Mouse (Mus musculus) heart, embryonic 16.5 days (tissue): ENCODE data around the gene Slc25a51. TPM values are rescaled to one million over a fixed set of nuclear protein-coding genes. Genes with fewer than 3 reads are reported as not detected.

Experiments used
- ATAC-seq: fragments of 200-750 bp; cut with Nextera tagmentation; replicated peaks from 2 replicates; pipeline ENCODE4 v1.8.0; 2017; ENCODE audit warnings: moderate number of reproducible peaks; ENCODE audit not compliant: insufficient read depth, low FRiP score; ENCODE audit errors: extremely low read depth
- H3K27ac ChIP-seq: fragments of 300-500 bp; sonication (generic); 2 replicates; pipeline ENCODE4 v1.5.1; 2014; ENCODE audit warnings: mild to moderate bottlenecking, low read length, control low read depth, moderate library complexity
- H3K27me3 ChIP-seq: fragments of 300-500 bp; sonication (generic); 2 replicates; pipeline ENCODE4 v1.6.1; 2014; ENCODE audit warnings: low read length, mixed read lengths; ENCODE audit not compliant: control insufficient read depth, insufficient read depth
- H3K36me3 ChIP-seq: fragments of 300-500 bp; sonication (generic); 2 replicates; pipeline ENCODE4 v1.6.1; 2014; ENCODE audit not compliant: control insufficient read depth, insufficient read depth
- H3K4me1 ChIP-seq: fragments of 300-500 bp; sonication (generic); 2 replicates; pipeline ENCODE4 v1.6.1; 2014; ENCODE audit warnings: low read length, mixed read lengths; ENCODE audit not compliant: control insufficient read depth, insufficient read depth
- H3K4me2 ChIP-seq: fragments of 300-500 bp; sonication (generic); 2 replicates; pipeline ENCODE4 v1.6.1; 2014; ENCODE audit warnings: low read depth, mild to moderate bottlenecking, control low read depth, low read length
- H3K4me3 ChIP-seq: fragments of 300-500 bp; sonication (generic); 2 replicates; pipeline ENCODE4 v1.5.1; 2014; ENCODE audit warnings: mild to moderate bottlenecking, control low read depth, low read length
- H3K9ac ChIP-seq: fragments of 300-500 bp; sonication (generic); 2 replicates; pipeline ENCODE4 v1.6.1; 2014; ENCODE audit warnings: low read length, control low read depth
- H3K9me3 ChIP-seq: fragments of 300-500 bp; sonication (generic); replicated peaks from 2 replicates; pipeline ENCODE4 v1.6.1; 2016; ENCODE audit warnings: low read length; ENCODE audit not compliant: control insufficient read depth
- WGBS: fragments of 180-500 bp; shearing (Covaris S2); extraction: QIAGEN DNeasy Blood & Tissue Kit; methylation state at CpG from one replicate; pipeline ENCODE4 v1.1.7; 2014; 5-methylcytosine and 5-hydroxymethylcytosine counted together
- polyA plus RNA-seq: library from polyadenylated mRNA; unstranded; fragments of >200 nt; fragmentation: Nextera tagmentation; extraction: Ambion mirVana; gene quantifications from 2 replicates; pipeline ENCODE4 v1.2.1, GENCODE M21; 2015

The Slc25a51 gene
- polyA plus RNA-seq, 1 experiment from 2014 or later: 75.9 TPM

GRCm38 (mm10) chr4:45444813-45445212, 36.2 kb upstream of the Slc25a51 start:
- Histone ChIP-seq H3K4me2 (0 out of 2 replicates have a peak overlapping the region, but pooled peaks have one; percentile 11), H3K27me3 (no peaks in the 10 kb centered on the region), H3K4me3 (no peak overlapping the region), H3K36me3 (peaks cover 7% of the 10 kb centered on the region; the same call in 1 of the 2 replicates), H3K9ac (peak overlapping the region; percentile 4; the same call in 1 of the 2 replicates), H3K4me1 (peaks cover 62% of the 10 kb centered on the region), H3K9me3 (no peaks in the 10 kb centered on the region), H3K27ac (peak overlapping the region; percentile 92)
- WGBS: 28% methylated on average over 4 of the region's 4 CpGs
- ATAC-seq: peak; percentile 86

GRCm38 (mm10) chr4:45443652-45444051, 35.1 kb upstream of the Slc25a51 start:
- no peak for ATAC-seq
- WGBS: 60% methylated on average over 7 of the region's 7 CpGs
- H3K4me3 ChIP-seq: no peak overlapping the region
- H3K9me3 ChIP-seq: no peaks in the 10 kb centered on the region
- H3K9ac ChIP-seq: no peak overlapping the region
- H3K27ac ChIP-seq: no peak overlapping the region
- H3K4me2 ChIP-seq: no peak overlapping the region
- peaks cover 9% of the 10 kb centered on the region; the same call in 1 of the 2 replicates for H3K36me3 ChIP-seq
- H3K27me3 ChIP-seq: no peaks in the 10 kb centered on the region
- H3K4me1 ChIP-seq: peaks cover 67% of the 10 kb centered on the region

- Histone ChIP-seq H3K4me1 (peaks cover 60% of the 10 kb centered on the region), H3K4me3 (no peak overlapping the region), H3K27me3 (no peaks in the 10 kb centered on the region), H3K9me3 (no peaks in the 10 kb centered on the region), H3K4me2 (no peak overlapping the region), H3K27ac (0 out of 2 replicates have a peak overlapping the region, but pooled peaks have one; percentile 28), H3K9ac (no peak overlapping the region), H3K36me3 (peaks cover 7% of the 10 kb centered on the region; the same call in 1 of the 2 replicates)
- ATAC-seq: no peak
- WGBS: 57% methylated on average over 3 of the region's 3 CpGs
These were observed 33.7 kb upstream of the Slc25a51 start for GRCm38 (mm10) chr4:45442237-45442636.

GRCm38 (mm10) chr4:45441778-45442177, 33.2 kb upstream of the Slc25a51 start:
- no peaks in the 10 kb centered on the region for H3K27me3 ChIP-seq
- 70% methylated on average over 1 of the region's 1 CpGs for WGBS
- no peak for ATAC-seq
- H3K9me3 ChIP-seq: no peaks in the 10 kb centered on the region
- peaks cover 59% of the 10 kb centered on the region for H3K4me1 ChIP-seq
- H3K9ac ChIP-seq: no peak overlapping the region
- peaks cover 7% of the 10 kb centered on the region; the same call in 1 of the 2 replicates for H3K36me3 ChIP-seq
- H3K4me3 ChIP-seq: no peak overlapping the region
- H3K27ac ChIP-seq: no peak overlapping the region
- H3K4me2 ChIP-seq: no peak overlapping the region

GRCm38 (mm10) chr4:45439281-45439680, 30.7 kb upstream of the Slc25a51 start:
- H3K9me3 ChIP-seq: no peaks in the 10 kb centered on the region
- H3K9ac ChIP-seq: no peak overlapping the region
- H3K27me3 ChIP-seq: no peaks in the 10 kb centered on the region
- H3K36me3 ChIP-seq: peaks cover 6% of the 10 kb centered on the region; the same call in 1 of the 2 replicates
- peaks cover 61% of the 10 kb centered on the region for H3K4me1 ChIP-seq
- no peak overlapping the region for H3K27ac ChIP-seq
- H3K4me2 ChIP-seq: no peak overlapping the region
- ATAC-seq: no peak
- H3K4me3 ChIP-seq: no peak overlapping the region
- WGBS: 52% methylated on average over 5 of the region's 5 CpGs

GRCm38 (mm10) chr4:45437010-45437409, 28.4 kb upstream of the Slc25a51 start:
- no peaks in the 10 kb centered on the region for H3K9me3 ChIP-seq
- H3K4me1 ChIP-seq: peaks cover 46% of the 10 kb centered on the region
- ATAC-seq: no peak
- no peak overlapping the region for H3K9ac ChIP-seq
- H3K4me3 ChIP-seq: no peak overlapping the region
- 0 out of 2 replicates have a peak, but pooled peaks cover 2% of the 10 kb centered on the region for H3K36me3 ChIP-seq
- H3K27me3 ChIP-seq: no peaks in the 10 kb centered on the region
- no peak overlapping the region for H3K27ac ChIP-seq
- WGBS: 62% methylated on average over 3 of the region's 3 CpGs
- H3K4me2 ChIP-seq: no peak overlapping the region

GRCm38 (mm10) chr4:45436383-45436913, 27.9 kb upstream of the Slc25a51 start:
- H3K4me3 ChIP-seq: no peak overlapping the region
- 49% methylated on average over 7 of the region's 7 CpGs for WGBS
- 0 out of 2 replicates have a peak, but pooled peaks cover 2% of the 10 kb centered on the region for H3K36me3 ChIP-seq
- no peaks in the 10 kb centered on the region for H3K9me3 ChIP-seq
- H3K4me2 ChIP-seq: no peak overlapping the region
- peaks cover 41% of the 10 kb centered on the region for H3K4me1 ChIP-seq
- no peak overlapping the region for H3K27ac ChIP-seq
- no peak overlapping the region for H3K9ac ChIP-seq
- no peaks in the 10 kb centered on the region for H3K27me3 ChIP-seq
- ATAC-seq: no peak

- no peaks in the 10 kb centered on the region for H3K9me3 ChIP-seq
- H3K27me3 ChIP-seq: no peaks in the 10 kb centered on the region
- 0 out of 2 replicates have a peak, but pooled peaks cover 2% of the 10 kb centered on the region for H3K36me3 ChIP-seq
- H3K9ac ChIP-seq: no peak overlapping the region; the same call in 1 of the 2 replicates
- ATAC-seq: no peak
- H3K4me1 ChIP-seq: peaks cover 38% of the 10 kb centered on the region
- WGBS: 55% methylated on average over 2 of the region's 2 CpGs
- H3K4me2 ChIP-seq: no peak overlapping the region
- H3K27ac ChIP-seq: peak overlapping the region; percentile 12
- no peak overlapping the region for H3K4me3 ChIP-seq
These were observed 27.3 kb upstream of the Slc25a51 start for GRCm38 (mm10) chr4:45435899-45436298.

GRCm38 (mm10) chr4:45434681-45435080, 26.1 kb upstream of the Slc25a51 start:
- H3K9me3 ChIP-seq: no peaks in the 10 kb centered on the region
- WGBS: 76% methylated on average over 4 of the region's 4 CpGs
- no peak overlapping the region; the same call in 1 of the 2 replicates for H3K27ac ChIP-seq
- no peak overlapping the region for H3K9ac ChIP-seq
- 0 out of 2 replicates have a peak, but pooled peaks cover 2% of the 10 kb centered on the region for H3K36me3 ChIP-seq
- H3K4me1 ChIP-seq: peaks cover 32% of the 10 kb centered on the region
- H3K4me2 ChIP-seq: no peak overlapping the region
- no peak overlapping the region for H3K4me3 ChIP-seq
- H3K27me3 ChIP-seq: no peaks in the 10 kb centered on the region
- no peak for ATAC-seq
